Mouse (Mus musculus): ENCODE data around the gene Gm2a. TPM values are rescaled to one million over a fixed set of nuclear protein-coding genes. Genes with fewer than 3 reads are reported as not detected.
"Not testable (repeated sequence)": the region's sequence is repeated elsewhere in the genome, so short reads cannot be mapped to it uniquely, and the experiment has no call there.

Gm2a gene
- polyA plus RNA-seq, 1 experiment from 2014 or later, result 31.4 TPM

- Histone ChIP-seq H3K9ac (peak overlapping the region; percentile 81), H3K36me3 (0 out of 2 replicates have a peak, but pooled peaks cover under 1% of the 10 kb centered on the region), H3K27me3 (no peaks in the 10 kb centered on the region), H3K4me3 (peak overlapping the region; percentile 77), H3K4me1 (replicated peaks) (peaks cover 26% of the 10 kb centered on the region), H3K4me2 (peak overlapping the region; percentile 86), H3K9me3 (no peaks in the 10 kb centered on the region), H3K27ac (replicated peaks) (peak overlapping the region; percentile 85)
- no peak for ATAC-seq (ENCODE audit: low FRiP score, low read depth)
- 12% methylated on average over 24 of the region's 24 CpGs for WGBS
Measured at GRCm38 (mm10) chr11:55098189-55098915, 437 bp downstream of the Gm2a start.

DNA sequence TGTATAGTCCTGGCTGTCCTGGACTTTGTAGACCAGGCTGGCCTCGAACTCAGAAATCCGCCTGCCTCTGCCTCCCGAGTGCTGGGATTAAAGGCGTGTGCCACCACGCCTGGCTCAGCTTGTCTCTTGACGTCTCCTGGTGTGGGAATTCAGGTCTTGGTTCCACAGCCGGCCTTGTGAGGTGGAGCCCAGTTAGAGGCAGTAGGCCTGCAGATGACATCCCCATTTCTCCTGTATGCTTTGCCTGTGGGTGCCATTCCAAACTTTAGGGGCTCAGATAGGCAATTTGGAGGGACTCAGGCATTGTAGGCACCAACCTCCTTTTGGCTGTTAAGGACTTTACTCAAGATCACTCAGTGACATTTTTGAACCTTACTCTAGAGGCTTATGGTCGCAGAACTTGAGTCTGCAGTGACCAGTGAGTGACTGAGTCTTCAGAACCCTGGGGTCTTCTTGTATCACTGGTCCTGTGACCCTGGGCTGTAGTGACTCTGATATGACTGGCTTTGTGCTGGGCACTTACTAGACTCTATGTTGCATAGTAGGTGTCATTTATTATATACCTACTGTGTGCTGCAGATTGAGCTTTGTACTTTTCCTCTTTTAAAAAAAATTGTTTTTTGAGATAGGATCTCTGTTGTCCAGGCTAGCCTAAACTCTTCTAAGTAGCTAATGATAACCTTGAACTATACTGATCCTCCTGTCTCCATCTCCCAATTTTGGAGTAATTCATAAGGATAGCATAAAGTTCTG is 1.3 kb downstream of the Gm2a start:
- H3K9ac ChIP-seq, result no peak overlapping the region; the same call in 1 of the 2 replicates
- H3K9me3 ChIP-seq, result no peaks in the 10 kb centered on the region
- WGBS, result 94% methylated on average over 8 of the region's 8 CpGs
- H3K4me3 ChIP-seq, result peak overlapping the region; percentile 77
- peak overlapping the region; percentile 86 for H3K4me2 ChIP-seq
- peaks cover 26% of the 10 kb centered on the region for H3K4me1 ChIP-seq (replicated peaks)
- no peaks in the 10 kb centered on the region for H3K27me3 ChIP-seq
- ATAC-seq (ENCODE audit: low FRiP score, low read depth), result no peak
- H3K27ac ChIP-seq (replicated peaks), result no peak overlapping the region
- 0 out of 2 replicates have a peak, but pooled peaks cover 3% of the 10 kb centered on the region for H3K36me3 ChIP-seq

GRCm38 (mm10) chr11:55099868-55100267 is 2.0 kb downstream of the Gm2a start:
- no peak overlapping the region for H3K9ac ChIP-seq
- H3K36me3 ChIP-seq, result 0 out of 2 replicates have a peak, but pooled peaks cover 3% of the 10 kb centered on the region
- no peaks in the 10 kb centered on the region for H3K9me3 ChIP-seq
- WGBS, result 28% methylated on average over 4 of the region's 4 CpGs
- H3K4me1 ChIP-seq (replicated peaks), result peaks cover 26% of the 10 kb centered on the region
- H3K4me3 ChIP-seq, result no peak overlapping the region
- no peak for ATAC-seq (ENCODE audit: low FRiP score, low read depth)
- H3K4me2 ChIP-seq, result peak overlapping the region; percentile 20; the same call in 1 of the 2 replicates
- H3K27me3 ChIP-seq, result no peaks in the 10 kb centered on the region
- H3K27ac ChIP-seq (replicated peaks), result no peak overlapping the region

DNA sequence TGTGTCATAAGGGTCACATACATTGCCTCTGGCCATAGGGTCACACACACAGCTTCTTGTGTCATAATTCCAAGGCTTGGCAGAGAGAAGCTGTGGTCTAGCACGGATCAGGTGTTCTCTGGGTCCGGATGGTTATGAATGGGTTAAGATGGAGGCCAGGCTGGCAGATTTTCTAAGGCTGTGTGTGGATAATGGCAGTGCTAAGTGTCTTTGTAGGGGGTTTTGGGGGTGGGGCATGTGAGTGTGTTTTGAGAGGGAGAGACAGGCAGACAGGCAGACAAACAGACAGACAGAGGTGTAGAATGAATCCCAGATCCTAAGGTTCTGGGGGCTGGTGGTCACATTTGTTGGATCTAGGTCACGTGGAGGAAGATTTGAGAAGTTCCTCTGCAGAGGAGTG is 4.1 kb downstream of the Gm2a start:
- no peaks in the 10 kb centered on the region for H3K27me3 ChIP-seq
- peaks cover 24% of the 10 kb centered on the region for H3K4me1 ChIP-seq (replicated peaks)
- H3K9me3 ChIP-seq, result no peaks in the 10 kb centered on the region
- no peak overlapping the region for H3K27ac ChIP-seq (replicated peaks)
- WGBS, result 98% methylated on average over 3 of the region's 3 CpGs
- H3K9ac ChIP-seq, result no peak overlapping the region
- 0 out of 2 replicates have a peak, but pooled peaks cover 3% of the 10 kb centered on the region for H3K36me3 ChIP-seq
- no peak overlapping the region for H3K4me3 ChIP-seq
- H3K4me2 ChIP-seq, result no peak overlapping the region
- no peak for ATAC-seq (ENCODE audit: low FRiP score, low read depth)

- 64% methylated on average over 3 of the region's 3 CpGs for WGBS
- H3K27ac ChIP-seq (replicated peaks), result no peak overlapping the region
- peaks cover 20% of the 10 kb centered on the region for H3K4me1 ChIP-seq (replicated peaks)
- no peaks in the 10 kb centered on the region for H3K27me3 ChIP-seq
- ATAC-seq (ENCODE audit: low FRiP score, low read depth), result no peak
- H3K36me3 ChIP-seq, result 0 out of 2 replicates have a peak, but pooled peaks cover 3% of the 10 kb centered on the region
- no peak overlapping the region for H3K4me3 ChIP-seq
- H3K4me2 ChIP-seq, result no peak overlapping the region
- H3K9ac ChIP-seq, result no peak overlapping the region
- H3K9me3 ChIP-seq, result no peaks in the 10 kb centered on the region
Measured at GRCm38 (mm10) chr11:55103229-55103628, 5.3 kb downstream of the Gm2a start.

DNA sequence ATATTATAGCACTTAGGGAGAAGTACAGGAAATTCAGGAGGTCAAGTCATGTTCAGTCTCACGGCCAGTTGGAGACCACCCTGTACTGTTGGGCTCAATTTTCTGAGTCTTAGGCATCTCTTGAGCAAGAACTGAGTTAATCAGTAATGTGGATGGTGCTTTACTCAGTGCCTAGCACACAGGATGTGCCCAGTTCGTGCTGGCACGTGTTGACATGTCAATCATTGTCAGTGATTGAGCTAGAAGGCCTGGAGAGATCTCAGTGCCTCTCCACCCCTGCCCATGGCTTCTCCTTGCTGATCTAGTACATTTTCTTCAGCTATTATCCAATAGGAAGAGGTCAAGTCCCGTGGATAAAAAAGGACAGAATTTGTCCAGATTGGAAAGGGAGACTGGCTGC is 7.5 kb downstream of the Gm2a start:
- Histone ChIP-seq H3K9me3 (no peaks in the 10 kb centered on the region), H3K27me3 (no peaks in the 10 kb centered on the region), H3K4me2 (no peak overlapping the region), H3K27ac (replicated peaks) (no peak overlapping the region), H3K4me3 (no peak overlapping the region), H3K4me1 (replicated peaks) (no peaks in the 10 kb centered on the region), H3K9ac (no peak overlapping the region), H3K36me3 (peaks cover 11% of the 10 kb centered on the region; the same call in 1 of the 2 replicates)
- ATAC-seq (ENCODE audit: low FRiP score, low read depth), result no peak
- WGBS, result 86% methylated on average over 4 of the region's 4 CpGs

GRCm38 (mm10) chr11:55106636-55107035 is 8.7 kb downstream of the Gm2a start:
- H3K9ac ChIP-seq, result no peak overlapping the region
- H3K27me3 ChIP-seq, result no peaks in the 10 kb centered on the region
- no peak overlapping the region for H3K4me3 ChIP-seq
- no peak overlapping the region for H3K27ac ChIP-seq (replicated peaks)
- no peaks in the 10 kb centered on the region for H3K4me1 ChIP-seq (replicated peaks)
- no peak overlapping the region for H3K4me2 ChIP-seq
- H3K36me3 ChIP-seq, result peaks cover 11% of the 10 kb centered on the region; the same call in 1 of the 2 replicates
- 93% methylated on average over 1 of the region's 1 CpGs for WGBS
- ATAC-seq (ENCODE audit: low FRiP score, low read depth), result no peak
- no peaks in the 10 kb centered on the region for H3K9me3 ChIP-seq

DNA sequence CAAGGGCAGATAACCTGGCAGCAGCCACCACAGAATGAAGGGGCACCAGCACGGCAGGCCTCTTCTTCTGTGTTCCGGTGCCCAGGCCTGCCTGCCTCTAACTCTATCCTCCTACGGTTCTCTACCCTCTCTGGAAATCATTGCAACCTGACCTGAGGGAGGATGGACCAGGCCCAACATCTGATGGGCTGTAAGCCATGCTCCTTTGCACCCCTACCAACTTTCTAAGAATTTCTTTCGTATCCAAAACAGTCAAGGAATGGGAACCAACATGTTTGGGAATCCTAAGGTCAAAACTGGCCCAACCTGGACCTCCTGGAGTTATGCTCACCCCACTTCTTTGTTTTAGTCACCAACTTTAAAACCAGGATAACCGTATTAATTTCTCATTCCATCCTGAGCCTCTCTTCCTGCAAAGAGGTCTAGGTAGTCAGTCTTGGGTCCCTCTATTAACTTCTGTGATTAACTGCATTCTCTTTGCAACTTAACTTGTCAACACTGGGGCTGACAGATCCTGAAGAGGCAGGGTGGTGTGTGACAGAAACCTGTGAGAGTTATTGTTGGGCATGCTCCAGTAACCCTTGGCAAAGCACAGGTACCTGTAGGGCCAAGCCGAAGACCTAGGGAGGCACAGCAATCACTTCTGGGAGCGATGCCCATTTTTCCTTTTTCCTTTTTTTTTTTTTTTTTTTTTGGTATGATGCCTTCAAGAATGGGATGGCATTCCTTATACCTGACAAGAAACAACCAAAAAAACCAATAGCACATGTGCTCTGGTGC is 11.8 kb downstream of the Gm2a start:
- Histone ChIP-seq H3K4me1 (replicated peaks) (no peaks in the 10 kb centered on the region), H3K27ac (replicated peaks) (no peak overlapping the region), H3K27me3 (no peaks in the 10 kb centered on the region), H3K36me3 (peaks cover 8% of the 10 kb centered on the region; the same call in 1 of the 2 replicates), H3K9ac (no peak overlapping the region), H3K9me3 (no peaks in the 10 kb centered on the region), H3K4me3 (no peak overlapping the region), H3K4me2 (no peak overlapping the region)
- 91% methylated on average over 7 of the region's 7 CpGs for WGBS
- no peak for ATAC-seq (ENCODE audit: low FRiP score, low read depth)

DNA sequence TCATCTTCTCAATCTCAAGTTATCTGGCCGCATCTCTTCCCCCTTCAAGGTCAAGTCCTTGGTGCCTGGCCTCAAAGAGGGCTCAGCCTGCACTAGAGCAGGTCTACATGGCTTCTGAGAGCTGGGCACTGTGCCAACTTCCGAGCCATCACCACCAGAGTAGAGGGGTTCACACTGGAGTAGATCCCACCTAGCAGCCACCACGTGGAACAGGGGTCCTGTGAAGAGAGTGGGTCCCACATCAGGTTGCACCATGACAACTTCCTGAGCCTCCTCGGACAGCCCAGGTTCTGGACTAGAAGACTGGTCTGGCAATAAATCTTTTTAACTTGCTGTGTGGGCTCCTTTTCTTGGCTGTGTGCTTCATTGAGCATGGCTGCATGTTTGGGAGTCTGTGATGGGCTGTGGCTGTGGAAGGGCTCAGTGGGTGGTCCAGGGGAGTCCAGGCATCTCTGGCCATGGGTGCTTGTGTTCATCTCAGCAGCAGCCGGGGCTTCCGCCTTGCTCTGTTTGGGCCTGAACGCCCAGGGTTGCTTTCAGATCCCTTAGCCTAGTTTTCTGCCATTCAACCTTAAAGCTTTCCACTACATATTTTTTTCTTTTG is 12.8 kb downstream of the Gm2a start:
- Histone ChIP-seq H3K4me3 (no peak overlapping the region), H3K4me1 (replicated peaks) (no peaks in the 10 kb centered on the region), H3K36me3 (peaks cover 8% of the 10 kb centered on the region; the same call in 1 of the 2 replicates), H3K9me3 (no peaks in the 10 kb centered on the region), H3K4me2 (no peak overlapping the region), H3K27ac (replicated peaks) (no peak overlapping the region), H3K27me3 (no peaks in the 10 kb centered on the region), H3K9ac (no peak overlapping the region)
- ATAC-seq (ENCODE audit: low FRiP score, low read depth), result no peak
- 82% methylated on average over 7 of the region's 7 CpGs for WGBS

GRCm38 (mm10) chr11:55113209-55113860 is 15.4 kb downstream of the Gm2a start:
- H3K4me1 ChIP-seq (replicated peaks), result no peaks in the 10 kb centered on the region
- no peaks in the 10 kb centered on the region for H3K27me3 ChIP-seq
- no peak for ATAC-seq (ENCODE audit: low FRiP score, low read depth)
- peaks cover 8% of the 10 kb centered on the region; the same call in 1 of the 2 replicates for H3K36me3 ChIP-seq
- no peak overlapping the region for H3K4me2 ChIP-seq
- H3K27ac ChIP-seq (replicated peaks), result no peak overlapping the region
- no peak overlapping the region for H3K9ac ChIP-seq
- no peak overlapping the region for H3K4me3 ChIP-seq
- no peaks in the 10 kb centered on the region for H3K9me3 ChIP-seq
- WGBS, result 80% methylated on average over 7 of the region's 7 CpGs

GRCm38 (mm10) chr11:55113861-55114250 is 15.9 kb downstream of the Gm2a start:
- not testable (repeated sequence) for H3K27me3 ChIP-seq; H3K4me2 ChIP-seq; H3K36me3 ChIP-seq; H3K27ac ChIP-seq (replicated peaks); H3K9ac ChIP-seq; H3K4me3 ChIP-seq; ATAC-seq (ENCODE audit: low FRiP score, low read depth); H3K4me1 ChIP-seq (replicated peaks); H3K9me3 ChIP-seq
- WGBS, result 36% methylated on average over 4 of the region's 4 CpGs
